Mouse (Mus musculus): ENCODE results near the gene Fam136a.
"Not testable (repeated sequence)": the region's sequence is repeated elsewhere in the genome, so short reads cannot be mapped to it uniquely, and the experiment has no call there.

The Fam136a gene

GRCm38 (mm10) chr6:86365371-86366124 lies at the start of gene Fam136a:
Gene Fam136a (plus strand): TSS chr6:86365646.
- peak; percentile 95 to 96 for DNase-seq (ENCODE audit: low spot score in 2 of 2)

- no peak for DNase-seq (ENCODE audit: low spot score in 2 of 2)
These were observed 48.4 kb upstream of the Fam136a start for GRCm38 (mm10) chr6:86317066-86317465.

GRCm38 (mm10) chr6:86318855-86319254 lies 46.6 kb upstream of the Fam136a start:
- no peak for DNase-seq (ENCODE audit: low spot score in 2 of 2)

GRCm38 (mm10) chr6:86322031-86322563 lies 43.3 kb upstream of the Fam136a start:
- DNase-seq (ENCODE audit: low spot score in 2 of 2) = no peak

- DNase-seq (ENCODE audit: low spot score in 2 of 2) = no peak
These were observed 42.5 kb upstream of the Fam136a start for GRCm38 (mm10) chr6:86322991-86323390.

- DNase-seq (ENCODE audit: low spot score in 2 of 2) = no peak
These were observed 41.0 kb upstream of the Fam136a start for GRCm38 (mm10) chr6:86324400-86324799.

- no peak for DNase-seq (ENCODE audit: low spot score in 2 of 2)
These were observed 39.8 kb upstream of the Fam136a start for GRCm38 (mm10) chr6:86325646-86326045.

GRCm38 (mm10) chr6:86326866-86327265 lies 38.6 kb upstream of the Fam136a start:
- DNase-seq (ENCODE audit: low spot score in 2 of 2) = no peak

- no peak for DNase-seq (ENCODE audit: low spot score in 2 of 2)
These were observed 37.1 kb upstream of the Fam136a start for GRCm38 (mm10) chr6:86328369-86328768.

- no peak for DNase-seq (ENCODE audit: low spot score in 2 of 2)
These were observed 35.5 kb upstream of the Fam136a start for GRCm38 (mm10) chr6:86329943-86330342.

GRCm38 (mm10) chr6:86335121-86335849 lies 30.2 kb upstream of the Fam136a start:
- no peak for DNase-seq (ENCODE audit: low spot score in 2 of 2)

- no peak for DNase-seq (ENCODE audit: low spot score in 2 of 2)
These were observed 29.6 kb upstream of the Fam136a start for GRCm38 (mm10) chr6:86335860-86336259.

GRCm38 (mm10) chr6:86336340-86336739 lies 29.1 kb upstream of the Fam136a start:
- DNase-seq (ENCODE audit: low spot score in 2 of 2) = not testable (repeated sequence)

GRCm38 (mm10) chr6:86343656-86344055 lies 21.8 kb upstream of the Fam136a start:
- DNase-seq (ENCODE audit: low spot score in 2 of 2) = no peak

GRCm38 (mm10) chr6:86346063-86346462 lies 19.4 kb upstream of the Fam136a start:
- DNase-seq (ENCODE audit: low spot score in 2 of 2) = no peak

GRCm38 (mm10) chr6:86349257-86349656 lies 16.2 kb upstream of the Fam136a start:
- no peak for DNase-seq (ENCODE audit: low spot score in 2 of 2)

GRCm38 (mm10) chr6:86354948-86355347 lies 10.5 kb upstream of the Fam136a start:
- DNase-seq (ENCODE audit: low spot score in 2 of 2) = no peak

- no peak for DNase-seq (ENCODE audit: low spot score in 2 of 2)
These were observed 8.5 kb upstream of the Fam136a start for GRCm38 (mm10) chr6:86356956-86357355.

GRCm38 (mm10) chr6:86360691-86361090 lies 4.8 kb upstream of the Fam136a start:
- peak in 1 of 2 experiments; percentile 25 for DNase-seq (ENCODE audit: low spot score in 2 of 2)

GRCm38 (mm10) chr6:86361373-86361772 lies 4.1 kb upstream of the Fam136a start:
- no peak for DNase-seq (ENCODE audit: low spot score in 2 of 2)

GRCm38 (mm10) chr6:86364442-86365141 lies 854 bp upstream of the Fam136a start:
- DNase-seq (ENCODE audit: low spot score in 2 of 2) = peak; percentile 66 to 80

All from urinary bladder, postnatal 4 days (tissue).